Mouse (Mus musculus) G1E (cell line): ENCODE measurements at regions not wholly inside any gene's neighbourhood (a gene's known extent, or its start where the extent isn't known, plus 50 kb on each side); places are given as distances from the start of the nearest gene placed in this dataset.

Experiments
- ATAC-seq: 2 replicates; pipeline ENCODE4 v1.8.0; 2016; ENCODE audit warnings: mild to moderate bottlenecking; ENCODE audit not compliant: insufficient number of reproducible peaks, poor library complexity, low FRiP score, severe bottlenecking; ENCODE audit errors: extremely low read depth
- DNase-seq: peaks from one replicate; pipeline ENCODE4 v3.0.0; 2012; ENCODE audit warnings: low spot score
- H3K27me3 ChIP-seq: 2 replicates; pipeline ENCODE4 v1.6.1; 2012; ENCODE audit warnings: mild to moderate bottlenecking, low read length, inconsistent platforms; ENCODE audit not compliant: insufficient read depth
- H3K36me3 ChIP-seq: replicated peaks from 2 replicates; pipeline ENCODE3; 2012; ENCODE audit warnings: mild to moderate bottlenecking, inconsistent platforms
- H3K4me1 ChIP-seq: 2 replicates; pipeline ENCODE4 v1.6.1; 2012; ENCODE audit warnings: low read depth, low read length, inconsistent platforms, mixed read lengths; ENCODE audit not compliant: insufficient read depth
- H3K4me3 ChIP-seq: 2 replicates; pipeline ENCODE4 v1.5.1; 2012; ENCODE audit warnings: low read depth, mild to moderate bottlenecking, inconsistent platforms, low read length, moderate library complexity, mixed read lengths
- H3K9me3 ChIP-seq: replicated peaks from 2 replicates; pipeline ENCODE4 v1.6.1; 2012; ENCODE audit warnings: inconsistent platforms
- CTCF ChIP-seq: IDR thresholded peaks from 2 replicates; pipeline ENCODE4 v1.5.1; 2012; ENCODE audit warnings: low read depth, low read length, inconsistent platforms, mixed read lengths
- GATA1 ChIP-seq: IDR thresholded peaks from 2 replicates; pipeline ENCODE4 v1.6.1; 2012; ENCODE audit warnings: borderline replicate concordance, low read length, inconsistent platforms, mixed read lengths
- GATA2 ChIP-seq: IDR thresholded peaks from 2 replicates; pipeline ENCODE4 v1.6.1; 2012; ENCODE audit warnings: low read depth, low read length, inconsistent platforms, borderline replicate concordance
- POLR2AphosphoS5 ChIP-seq: IDR thresholded peaks from 2 replicates; pipeline ENCODE4 v1.6.1; 2012; ENCODE audit warnings: low read depth, low read length, inconsistent platforms; ENCODE audit not compliant: insufficient replicate concordance
- TAL1 ChIP-seq: conservative IDR thresholded peaks from 2 replicates; pipeline ENCODE4 v1.6.1; 2012; ENCODE audit warnings: low read depth, low read length, inconsistent platforms, mixed read lengths

GRCm38 (mm10) chr9:94292147-94292546, 245.7 kb downstream of the 1190002N15Rik start:
- DNase-seq (no peak), ATAC-seq (no peak)
- Histone ChIP-seq H3K36me3 (no peaks in the 10 kb centered on the region), H3K4me3 (no peak overlapping the region), H3K4me1 (no peaks in the 10 kb centered on the region), H3K9me3 (peaks cover 4% of the 10 kb centered on the region; the same call in 1 of the 2 replicates), H3K27me3 (no peaks in the 10 kb centered on the region)
- TF ChIP-seq POLR2AphosphoS5 (no peak), CTCF (no peak)

- DNase-seq = no peak
- Histone ChIP-seq H3K36me3 (no peaks in the 10 kb centered on the region), H3K27me3 (no peaks in the 10 kb centered on the region), H3K4me3 (no peak overlapping the region), H3K4me1 (no peaks in the 10 kb centered on the region), H3K9me3 (no peaks in the 10 kb centered on the region)
- no peak for TF ChIP-seq CTCF
- no peak for TF ChIP-seq TAL1
- no peak for TF ChIP-seq GATA1
- no peak for TF ChIP-seq POLR2AphosphoS5
- no peak for TF ChIP-seq GATA2
- ATAC-seq = no peak
Observed at GRCm38 (mm10) chr9:94289546-94289945, 248.3 kb downstream of the 1190002N15Rik start.

DNA sequence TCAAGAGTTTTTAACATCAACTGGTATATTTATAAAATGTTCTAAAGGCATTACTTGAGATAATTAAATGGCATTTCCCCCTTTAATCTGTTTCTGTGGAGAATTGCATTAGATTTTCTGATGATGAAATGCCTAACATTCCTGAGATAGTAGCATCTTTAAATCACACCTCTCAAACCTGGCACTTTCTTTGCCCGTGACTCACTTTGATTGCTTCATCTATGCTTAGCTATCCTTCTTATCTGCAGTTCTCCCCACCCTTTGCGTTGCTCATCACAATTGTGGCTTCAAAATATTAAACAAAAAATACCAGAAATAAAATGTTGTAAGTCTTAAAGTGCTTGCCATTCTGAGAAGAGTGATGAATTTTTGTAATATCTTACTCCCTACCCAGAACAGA, 250.3 kb downstream of the 1190002N15Rik start:
- H3K4me1 ChIP-seq = no peaks in the 10 kb centered on the region
- TF ChIP-seq CTCF (no peak), POLR2AphosphoS5 (no peak), GATA1 (no peak)
- DNase-seq (no peak), ATAC-seq (no peak)
- no peaks in the 10 kb centered on the region for H3K9me3 ChIP-seq
- no peaks in the 10 kb centered on the region for H3K27me3 ChIP-seq
- no peak overlapping the region for H3K4me3 ChIP-seq
- no peaks in the 10 kb centered on the region for H3K36me3 ChIP-seq

- ATAC-seq (no peak), DNase-seq (no peak)
- H3K9me3 ChIP-seq = no peaks in the 10 kb centered on the region
Observed at GRCm38 (mm10) chr9:94278657-94279585, 259.0 kb downstream of the 1190002N15Rik start.

GRCm38 (mm10) chr9:94277096-94277495, 260.8 kb downstream of the 1190002N15Rik start:
- TF ChIP-seq GATA1 (no peak), GATA2 (no peak), CTCF (no peak), TAL1 (no peak), POLR2AphosphoS5 (no peak)
- no peak for ATAC-seq
- H3K27me3 ChIP-seq = no peaks in the 10 kb centered on the region
- no peaks in the 10 kb centered on the region for H3K4me1 ChIP-seq
- H3K4me3 ChIP-seq = no peak overlapping the region
- H3K36me3 ChIP-seq = no peaks in the 10 kb centered on the region
- peaks cover 3% of the 10 kb centered on the region; the same call in 1 of the 2 replicates for H3K9me3 ChIP-seq
- no peak for DNase-seq

More at GRCm38 (mm10) chr9:94278657-94279585, 259.0 kb downstream of the 1190002N15Rik start:
- H3K4me1 ChIP-seq = no peaks in the 10 kb centered on the region
- H3K27me3 ChIP-seq = no peaks in the 10 kb centered on the region
- no peaks in the 10 kb centered on the region for H3K36me3 ChIP-seq
- H3K4me3 ChIP-seq = no peak overlapping the region
- TF ChIP-seq CTCF = no peak
- TF ChIP-seq POLR2AphosphoS5 = no peak
- TF ChIP-seq GATA2 = no peak
- no peak for TF ChIP-seq TAL1
- TF ChIP-seq GATA1 = no peak

- H3K27me3 ChIP-seq = no peaks in the 10 kb centered on the region
- ATAC-seq (no peak), DNase-seq (no peak)
- peaks cover 4% of the 10 kb centered on the region; the same call in 1 of the 2 replicates for H3K9me3 ChIP-seq
- no peak for TF ChIP-seq TAL1
- no peak for TF ChIP-seq POLR2AphosphoS5
- TF ChIP-seq GATA2 = no peak
- TF ChIP-seq GATA1 = no peak
- TF ChIP-seq CTCF = no peak
- no peaks in the 10 kb centered on the region for H3K4me1 ChIP-seq
- H3K36me3 ChIP-seq = no peaks in the 10 kb centered on the region
- no peak overlapping the region for H3K4me3 ChIP-seq
Observed at GRCm38 (mm10) chr9:94269213-94269612, 268.7 kb downstream of the 1190002N15Rik start.
